Mouse (Mus musculus): ENCODE results near the gene Thsd7a.

Thsd7a gene

GRCm38 (mm10) chr6:12748787-12749530, at the start of gene Thsd7a:
Gene Thsd7a (minus strand): TSS chr6:12749410.
- in situ Hi-C loops (cut with MboI; ENCODE audit: low sequenced_read_pairs), result no loop called here

DNA sequence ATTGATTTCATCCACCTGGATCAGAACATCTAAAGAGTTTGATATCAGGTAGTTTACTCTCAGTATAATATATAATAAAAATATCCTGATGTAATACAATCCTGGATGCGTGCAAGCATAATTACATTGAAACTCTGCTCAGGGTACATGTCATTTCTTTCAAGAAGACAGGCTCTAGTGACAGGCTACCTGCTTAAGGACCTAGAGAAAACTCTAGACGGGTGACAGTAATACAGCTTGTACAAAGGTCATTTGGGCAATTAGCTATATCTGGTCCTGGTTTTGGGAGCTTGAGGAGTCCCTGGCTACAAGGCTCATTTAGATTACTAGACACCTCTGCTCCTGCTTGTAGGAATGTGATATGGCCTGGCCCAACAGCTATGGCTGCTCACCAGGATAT, 37.9 kb upstream of the Thsd7a start:
- in situ Hi-C loops (cut with MboI; ENCODE audit: low sequenced_read_pairs), result no loop called here

GRCm38 (mm10) chr6:12786378-12786982, 37.3 kb upstream of the Thsd7a start:
- in situ Hi-C loops (cut with MboI; ENCODE audit: low sequenced_read_pairs), result no loop called here

- in situ Hi-C loops (cut with MboI; ENCODE audit: low sequenced_read_pairs), result no loop called here
These were observed 35.9 kb upstream of the Thsd7a start for GRCm38 (mm10) chr6:12784918-12785618.

DNA sequence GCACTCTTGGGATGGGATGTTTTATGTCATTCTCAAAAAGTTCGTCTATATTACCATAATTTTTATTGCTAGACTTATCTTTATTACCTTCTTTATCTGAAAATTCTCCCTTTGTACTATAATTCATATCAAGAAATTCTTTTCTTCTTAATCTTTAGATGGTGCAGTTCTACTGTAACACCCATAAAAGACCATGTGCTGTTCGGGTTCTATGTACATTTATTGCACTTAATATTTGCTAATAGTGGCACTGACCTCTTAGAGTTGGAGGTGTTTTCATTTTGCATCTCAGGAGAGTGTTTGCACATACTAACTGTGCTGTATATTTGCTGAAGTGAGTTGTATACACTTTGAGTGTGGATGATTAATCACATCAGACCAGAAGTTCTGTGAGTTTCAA, 23.6 kb upstream of the Thsd7a start:
- in situ Hi-C loops (cut with MboI; ENCODE audit: low sequenced_read_pairs), result no loop called here

- in situ Hi-C loops (cut with MboI; ENCODE audit: low sequenced_read_pairs), result no loop called here
These were observed 16.0 kb upstream of the Thsd7a start for GRCm38 (mm10) chr6:12765191-12765590.

- in situ Hi-C loops (cut with MboI; ENCODE audit: low sequenced_read_pairs), result no loop called here
These were observed 15.4 kb upstream of the Thsd7a start for GRCm38 (mm10) chr6:12764606-12765005.

DNA sequence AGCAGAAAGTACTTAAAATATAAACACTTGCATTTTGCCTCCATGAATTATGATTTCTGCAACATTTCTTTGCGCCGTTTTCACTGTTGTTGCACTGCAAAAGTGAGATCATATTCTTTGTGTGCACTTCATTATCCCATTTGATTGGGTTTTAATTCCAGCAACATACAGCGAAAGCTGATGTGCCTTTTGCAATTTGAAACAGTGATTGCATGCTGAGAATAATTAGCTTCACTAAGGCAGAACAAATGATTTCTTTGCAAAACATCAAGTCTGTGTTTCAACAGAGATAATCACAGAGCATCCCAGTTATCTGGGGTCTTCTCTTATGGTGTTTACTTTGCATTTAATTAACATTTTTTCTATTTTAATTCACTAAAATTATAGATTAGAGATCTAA, 14.6 kb upstream of the Thsd7a start:
- in situ Hi-C loops (cut with MboI; ENCODE audit: low sequenced_read_pairs), result no loop called here

DNA sequence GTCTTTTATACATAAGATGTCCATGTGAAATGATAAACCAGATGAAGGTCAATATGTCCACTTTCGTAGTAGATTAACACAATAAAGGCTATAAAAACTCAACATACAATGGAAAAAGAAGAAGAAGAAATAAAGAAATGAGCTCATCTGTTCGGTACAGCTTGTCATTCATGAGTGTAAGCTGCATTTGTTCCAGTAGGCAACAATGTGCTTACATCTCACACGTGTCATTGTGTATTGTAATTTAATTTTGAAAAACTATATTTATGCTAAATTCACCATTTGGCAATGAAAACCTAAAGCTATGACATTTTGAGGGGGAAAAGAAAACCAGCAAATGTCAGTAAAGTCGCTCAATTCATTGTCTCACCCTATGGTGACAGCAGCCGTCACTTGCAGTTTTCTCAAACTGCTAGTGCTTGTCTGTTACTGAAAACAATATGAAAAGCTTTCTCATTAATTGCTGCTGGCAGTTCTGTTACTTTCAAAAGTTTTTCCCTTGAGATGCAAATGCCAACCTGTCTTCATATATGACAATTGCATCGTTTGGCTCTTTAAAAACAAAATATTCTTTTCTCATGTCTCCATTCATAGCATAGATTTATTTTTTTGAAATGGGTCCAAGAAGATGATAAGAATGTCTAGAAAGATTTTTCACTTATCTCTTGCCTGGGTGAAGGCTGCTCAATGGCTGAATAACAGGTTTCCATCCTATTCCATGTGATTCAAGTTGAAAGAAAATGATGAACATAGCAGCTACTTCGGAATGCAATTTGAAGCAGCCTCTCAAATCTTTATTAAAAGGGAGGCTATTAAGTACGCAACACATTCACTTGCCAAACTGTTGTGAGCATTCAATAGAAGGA, 10.4 kb upstream of the Thsd7a start:
- in situ Hi-C loops (cut with MboI; ENCODE audit: low sequenced_read_pairs), result no loop called here

GRCm38 (mm10) chr6:12752297-12752696, 3.1 kb upstream of the Thsd7a start:
- in situ Hi-C loops (cut with MboI; ENCODE audit: low sequenced_read_pairs), result no loop called here

DNA sequence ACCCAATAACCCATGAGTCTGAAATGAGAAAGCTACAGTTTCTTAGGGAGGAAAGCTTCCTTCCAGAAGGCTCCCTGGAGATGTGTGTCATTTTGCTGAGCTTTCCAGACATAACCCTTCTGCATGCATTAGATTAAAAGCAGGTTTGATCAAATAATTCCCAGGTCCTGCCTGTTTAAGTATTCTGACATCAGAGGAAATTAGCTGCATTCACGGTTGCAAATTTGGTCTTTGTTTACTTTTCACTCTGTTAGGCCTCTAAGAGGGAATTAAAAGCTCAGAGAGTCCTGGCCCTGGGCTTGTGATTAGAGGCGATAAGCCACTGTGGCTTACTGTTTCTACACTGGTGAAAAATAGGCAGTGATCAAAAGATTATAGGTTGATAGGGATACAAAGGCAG, 1.2 kb upstream of the Thsd7a start:
- in situ Hi-C loops (cut with MboI; ENCODE audit: low sequenced_read_pairs), result no loop called here

GRCm38 (mm10) chr6:12749531-12750210, 461 bp upstream of the Thsd7a start:
- in situ Hi-C loops (cut with MboI; ENCODE audit: low sequenced_read_pairs), result no loop called here

DNA sequence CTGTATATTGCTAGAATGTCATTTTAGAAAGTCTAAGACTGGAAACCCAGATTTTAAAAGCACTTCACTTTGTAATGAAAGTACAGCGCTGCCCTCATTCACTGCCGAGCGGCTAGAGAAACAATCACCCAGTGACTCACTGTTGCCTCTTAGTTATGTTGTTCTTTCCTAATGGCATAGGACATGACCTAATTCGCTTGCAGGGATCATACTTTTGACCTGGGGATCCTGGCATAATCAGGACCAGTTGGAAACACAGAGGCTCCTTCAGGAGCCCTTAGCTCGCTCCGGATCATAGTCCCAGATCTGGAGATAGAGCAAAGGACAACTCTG, 790 bp downstream of the Thsd7a start:
- in situ Hi-C loops (cut with MboI; ENCODE audit: low sequenced_read_pairs), result no loop called here

DNA sequence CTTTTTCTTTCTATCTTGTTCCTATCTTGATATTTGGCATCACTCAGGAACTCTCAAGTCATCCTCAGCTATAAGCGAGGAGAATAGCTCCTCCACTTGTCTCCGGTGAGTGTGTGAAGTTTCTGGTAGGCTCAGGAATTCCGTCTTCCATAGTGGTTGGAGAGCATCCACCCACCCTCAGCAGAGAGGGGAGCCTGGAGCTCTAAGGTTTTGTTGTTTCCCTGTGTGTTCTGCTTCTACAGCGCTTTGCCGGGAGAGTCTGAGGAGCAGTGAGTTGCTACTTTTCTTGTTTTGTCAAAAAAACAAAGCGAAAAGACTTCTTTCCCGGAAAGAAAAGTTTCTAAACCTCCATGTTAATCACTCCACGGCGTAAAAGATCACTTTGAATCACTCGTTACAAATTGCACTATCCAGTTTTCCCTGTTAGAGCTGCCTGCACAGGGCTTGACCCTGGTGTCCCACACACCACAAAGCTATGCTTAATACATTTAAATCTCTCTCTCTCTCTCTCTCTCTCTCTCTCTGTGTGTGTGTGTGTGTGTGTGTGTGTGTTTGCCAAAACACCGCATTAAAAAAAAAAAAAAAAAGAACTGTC, 1.3 kb downstream of the Thsd7a start:
- in situ Hi-C loops (cut with MboI; ENCODE audit: low sequenced_read_pairs), result no loop called here

- in situ Hi-C loops (cut with MboI; ENCODE audit: low sequenced_read_pairs), result no loop called here
These were observed 6.4 kb downstream of the Thsd7a start for GRCm38 (mm10) chr6:12742791-12743190.

- in situ Hi-C loops (cut with MboI; ENCODE audit: low sequenced_read_pairs), result no loop called here
These were observed 15.3 kb downstream of the Thsd7a start for GRCm38 (mm10) chr6:12733924-12734323.

- in situ Hi-C loops (cut with MboI; ENCODE audit: low sequenced_read_pairs), result no loop called here
These were observed 33.1 kb downstream of the Thsd7a start for GRCm38 (mm10) chr6:12716071-12716470.

GRCm38 (mm10) chr6:12712581-12712980, 36.6 kb downstream of the Thsd7a start:
- in situ Hi-C loops (cut with MboI; ENCODE audit: low sequenced_read_pairs), result no loop called here

DNA sequence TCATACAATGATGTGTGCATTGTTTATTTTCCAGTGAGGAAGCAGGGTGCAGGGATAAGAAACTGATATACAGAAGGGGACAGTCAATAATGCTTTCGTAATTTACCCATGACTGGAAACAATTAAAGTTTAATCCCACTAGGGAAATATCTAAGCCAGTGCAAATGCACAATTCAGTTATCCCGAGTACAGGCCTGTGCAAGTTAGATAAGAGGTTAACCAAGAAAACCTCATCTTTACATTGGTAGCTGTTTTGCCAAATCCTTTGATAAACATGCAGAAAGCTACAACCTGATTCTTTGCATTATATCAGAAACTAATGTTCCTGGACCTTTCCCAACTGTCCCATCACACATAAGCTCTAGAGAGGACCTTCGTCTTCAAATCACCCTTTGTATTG, 46.3 kb downstream of the Thsd7a start:
- in situ Hi-C loops (cut with MboI; ENCODE audit: low sequenced_read_pairs), result no loop called here

DNA sequence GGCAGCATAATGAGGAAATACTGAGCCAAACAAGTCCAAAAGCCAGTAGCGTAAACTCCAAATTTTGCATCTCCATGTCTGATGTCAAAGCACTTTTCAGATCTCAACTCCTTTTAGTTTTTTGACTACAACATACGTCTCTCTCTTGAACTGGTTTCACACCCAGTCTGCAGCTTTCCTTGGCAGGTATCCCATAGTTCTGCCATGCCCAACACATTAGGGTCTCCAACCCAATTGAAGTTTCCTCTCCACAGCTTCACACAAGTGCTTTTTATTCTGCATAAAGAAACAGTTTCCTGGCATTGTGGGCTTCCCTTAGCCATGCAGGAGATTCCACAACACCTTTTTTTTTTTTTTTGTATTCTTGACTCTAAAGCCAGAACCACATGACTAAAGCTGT, 50.1 kb downstream of the Thsd7a start:
- in situ Hi-C loops (cut with MboI; ENCODE audit: low sequenced_read_pairs), result no loop called here
